Mouse (Mus musculus) brain, embryonic 14.5 days (tissue): ENCODE data around the gene Mmrn2.

Experiments
- CTCF ChIP-seq: fragments of 200-500 bp; IDR thresholded peaks from 2 replicates; pipeline ENCODE4 v1.5.1; 2012; ENCODE audit warnings: inconsistent platforms, mild to moderate bottlenecking, moderate library complexity, borderline replicate concordance; ENCODE audit not compliant: insufficient read depth, insufficient read length; ENCODE audit errors: extremely low read depth
- POLR2A ChIP-seq: fragments of 200-500 bp; IDR thresholded peaks from 2 replicates; pipeline ENCODE4 v1.6.1; 2012; ENCODE audit warnings: mild to moderate bottlenecking, inconsistent platforms, borderline replicate concordance; ENCODE audit not compliant: poor library complexity, insufficient read depth, insufficient read length, severe bottlenecking; ENCODE audit errors: extremely low read depth

- TF ChIP-seq POLR2A (no peak), CTCF (no peak)
These were observed 688 bp upstream of the Mmrn2 start, which contains the start of gene Sncg for GRCm38 (mm10) chr14:34374577-34374976.
